In genomic region chr2:181409643-181410042, GRCm38 (mm10) we compare ENCODE assay signal across 22 mouse cellular contexts.
"Had no signal": no experiment of that assay in that cellular context is flagged by ENCODE, and none has a peak within 500 bp of the region (broad histone marks: within the 10 kb centered on the region; RNA-seq: fewer than 3 reads in every experiment).

No protein-coding gene starts in this region.

- H3K9me3 ChIP-seq: kidney, embryonic 15.5 days; limb, embryonic 12.5 days; limb, embryonic 15.5 days; midbrain, embryonic 13.5 days had no signal

- H3K4me2 ChIP-seq: kidney, embryonic 15.5 days; limb, embryonic 12.5 days; limb, embryonic 15.5 days; liver, embryonic 11.5 days; lung, embryonic 14.5 days; midbrain, embryonic 13.5 days had no signal

- H3K36me3 ChIP-seq: limb, embryonic 15.5 days had no signal

- H3K4me1 ChIP-seq: kidney, embryonic 15.5 days; limb, embryonic 12.5 days; limb, embryonic 15.5 days; midbrain, embryonic 13.5 days had no signal

- H3K4me3 ChIP-seq: kidney, embryonic 15.5 days; limb, embryonic 12.5 days; limb, embryonic 15.5 days; midbrain, embryonic 13.5 days; myocyte had no signal

- DNase-seq: kidney, adult 8-10 months; kidney, postnatal 14 days; kidney, postnatal 4 days; left cerebral cortex, postnatal 4 days; liver, postnatal 0 days; lung, embryonic 14.5 days; lung, postnatal 36 days; right cerebral cortex, adult 18-20 months; right cerebral cortex, postnatal 14 days; right cerebral cortex, postnatal 4 days; thymus, adult 2 months; thymus, postnatal 14 days had no signal

- H3K27ac ChIP-seq: kidney, embryonic 15.5 days; limb, embryonic 12.5 days; limb, embryonic 15.5 days; liver, embryonic 14.5 days; midbrain, embryonic 13.5 days; stomach, postnatal 0 days had no signal

- H3K27me3 ChIP-seq: kidney, embryonic 15.5 days; limb, embryonic 12.5 days; limb, embryonic 15.5 days; midbrain, embryonic 13.5 days had no signal

- ATAC-seq: liver, postnatal 0 days; lung, postnatal 0 days; midbrain, embryonic 13.5 days; midbrain, embryonic 16.5 days had no signal

- H3K9ac ChIP-seq: kidney, embryonic 15.5 days; limb, embryonic 12.5 days; limb, embryonic 15.5 days; liver, embryonic 14.5 days; liver, postnatal 0 days; lung, embryonic 14.5 days; midbrain, embryonic 13.5 days had no signal
